Mouse (Mus musculus): ENCODE results near the gene Ap3b2.

DNA sequence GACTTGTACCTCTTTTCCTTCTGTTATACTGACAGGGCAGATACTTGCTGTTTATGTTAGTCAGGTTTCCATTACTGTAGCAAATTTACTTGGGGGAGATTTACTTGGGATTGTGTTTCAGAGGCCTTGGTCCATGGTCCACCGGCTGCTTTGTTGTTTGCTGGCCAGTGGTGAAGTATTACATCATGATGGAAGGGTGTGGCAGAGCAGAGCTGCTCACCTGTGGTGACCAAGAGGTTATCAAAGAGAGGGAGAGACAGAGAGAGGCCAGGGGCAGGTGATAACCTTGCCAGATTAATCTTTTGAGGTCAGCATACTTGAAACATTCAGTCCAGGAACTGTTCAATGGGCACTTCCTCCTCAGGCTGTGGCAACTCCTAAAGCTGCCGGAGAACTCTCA lies 7.3 kb upstream of the Ap3b2 start:
- no peak for TF ChIP-seq CTCF (IDR thresholded peaks at IDR 0.05)
- no peak for TF ChIP-seq EP300 (IDR thresholded peaks at IDR 0.05; ENCODE audit: insufficient read depth, low read depth, low read length)

Data from heart, adult 2 months (tissue).